Mouse (Mus musculus) megakaryocyte progenitor cell, adult 5-6 weeks (primary cell): Measurements from ENCODE around the gene Gm10972. TPM values are rescaled to one million over a fixed set of nuclear protein-coding genes. Genes with fewer than 3 reads are reported as not detected.
"Not testable (repeated sequence)": the region's sequence is repeated elsewhere in the genome, so short reads cannot be mapped to it uniquely, and the experiment has no call there.

Experiments
- ATAC-seq: replicated peaks from 2 replicates; pipeline ENCODE4 v1.8.0; 2016; ENCODE audit warnings: mild to moderate bottlenecking, moderate TSS enrichment, inconsistent platforms; ENCODE audit not compliant: poor library complexity
- total RNA-seq, 2 experiments: library from RNA; stranded (forward) in 1 of 2; stranded (reverse) in 1 of 2; fragments of 157-497, 149-512 nt in 1 of 2; fragments of 200-1000 nt in 1 of 2; gene quantifications; 2 replicates each; pipeline versions ENCODE4 v1.2.3 to v1.2.4; 2015 to 2017

Gm10972 gene
- not detected in 2 replicates for total RNA-seq (2015)
- not detected in 2 replicates for total RNA-seq (2017)

DNA sequence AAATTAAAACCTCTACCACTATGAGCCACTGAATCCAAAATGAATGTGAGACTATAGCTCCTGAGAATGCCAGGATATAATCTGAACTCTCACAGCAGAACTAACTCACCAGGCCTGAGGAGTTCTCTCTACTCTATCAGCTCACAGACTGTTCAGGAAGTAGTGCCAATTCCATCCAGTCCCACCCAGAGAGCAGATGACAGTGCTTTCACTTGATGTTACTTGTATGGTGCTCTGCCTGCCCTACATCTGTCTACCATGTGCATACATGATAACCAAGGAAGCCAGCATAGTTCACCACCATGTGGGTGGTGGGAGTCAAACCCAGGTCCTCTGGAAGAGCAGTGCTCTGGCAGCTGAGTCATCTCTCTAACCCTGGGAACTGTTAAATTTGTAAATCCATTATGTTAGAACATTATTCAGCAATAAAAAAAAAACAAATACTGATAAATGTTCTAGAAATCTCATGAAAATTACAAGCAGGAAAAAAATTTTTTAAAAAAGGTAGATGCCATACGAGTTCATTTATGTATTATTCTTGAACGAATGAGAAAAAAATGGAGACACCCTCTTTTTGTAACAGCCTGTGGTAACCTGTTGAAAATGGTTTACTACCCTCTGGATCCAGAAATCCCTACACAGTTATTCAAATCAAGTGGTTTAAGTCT, at the start of gene Gm10972:
TSS of gene Gm10972 (plus strand) at position 618 of the 668 bp plus-strand sequence.
- peak; percentile 64 for ATAC-seq

DNA sequence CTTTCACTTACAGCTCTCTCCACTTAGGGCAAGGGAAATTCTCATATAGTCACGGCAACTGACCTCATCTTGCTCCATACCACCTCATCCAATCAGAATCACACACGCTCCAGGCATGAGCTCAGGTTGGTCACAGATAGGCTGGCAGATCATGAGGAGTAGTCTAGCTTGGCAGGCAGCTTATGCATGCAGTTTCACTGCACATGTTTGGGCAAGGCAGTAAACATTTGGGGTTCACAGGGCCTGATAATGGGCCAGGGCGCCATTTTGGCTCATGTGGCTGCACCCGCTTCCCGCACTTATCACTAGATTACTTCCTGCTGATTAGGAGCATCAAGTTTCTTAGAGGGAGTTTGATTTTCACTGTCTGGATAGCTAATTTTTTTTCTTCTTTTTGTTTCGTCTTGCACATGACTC, 47.0 kb upstream of the Gm10972 start:
- ATAC-seq = peak; percentile 64

DNA sequence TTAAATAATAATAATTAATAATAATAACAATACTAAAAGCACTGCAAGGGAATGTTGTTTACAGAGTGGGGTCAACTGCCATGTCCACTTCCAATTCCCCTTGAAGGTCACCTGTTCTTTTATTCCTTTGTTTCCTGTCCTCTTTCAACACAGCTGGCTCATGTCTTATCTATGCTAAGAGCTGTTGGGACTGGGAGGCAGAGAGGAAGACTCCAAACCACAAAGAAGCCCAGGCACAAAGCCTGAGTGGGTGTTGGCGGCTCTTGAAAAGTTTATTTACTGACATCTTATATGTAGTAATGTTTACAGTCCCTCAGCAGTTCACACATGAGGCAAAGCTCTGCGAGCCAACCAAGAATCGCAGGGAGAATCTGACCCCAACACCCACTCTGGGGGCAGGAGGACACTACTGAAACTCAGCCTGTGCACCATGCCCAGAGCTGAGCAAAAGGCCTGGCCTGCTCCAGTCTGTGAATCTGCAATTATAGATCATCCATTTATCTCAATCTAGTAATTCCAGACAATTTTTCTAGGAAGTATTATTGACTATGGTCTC, 45.6 kb upstream of the Gm10972 start:
- peak; percentile 56 for ATAC-seq

DNA sequence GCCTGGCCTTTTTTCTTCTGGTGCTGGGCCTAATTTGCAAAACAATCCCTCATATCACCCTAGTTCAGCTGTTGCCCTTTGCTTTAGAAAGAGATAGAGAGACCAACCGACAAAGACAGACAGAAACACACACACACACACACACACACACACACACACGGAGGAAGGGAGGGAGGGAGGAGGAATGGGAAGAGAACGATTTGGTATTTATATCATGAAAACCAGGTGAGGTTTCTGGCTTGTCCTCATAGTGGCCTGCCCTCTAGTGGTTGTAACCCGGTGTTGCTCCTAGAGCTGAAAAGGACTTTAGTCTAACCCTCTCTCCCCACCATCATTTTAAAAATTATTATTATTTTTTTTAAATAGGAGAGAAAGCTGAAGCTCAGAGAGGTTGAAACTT, 41.0 kb upstream of the Gm10972 start:
- ATAC-seq = peak; percentile 93

DNA sequence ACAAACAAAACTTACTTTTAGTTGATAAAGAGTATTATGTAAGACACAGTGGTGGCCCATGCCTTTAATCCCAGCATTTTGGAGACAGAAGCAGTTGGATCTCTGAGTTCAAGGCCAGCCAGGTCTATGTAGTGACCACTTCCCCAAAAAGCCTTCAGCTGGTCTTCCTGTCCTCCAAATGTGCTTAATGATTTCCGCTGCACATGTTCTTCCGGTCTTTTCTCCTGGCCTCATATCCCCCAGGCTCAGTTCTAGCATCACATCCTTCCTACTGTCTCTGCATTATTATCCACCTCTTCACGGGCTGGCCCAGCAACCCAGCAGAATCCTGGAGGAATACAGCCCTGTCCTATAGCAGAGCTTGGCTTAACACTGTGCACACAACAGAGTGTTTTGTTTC, 33.3 kb upstream of the Gm10972 start:
- peak; percentile 77 for ATAC-seq

DNA sequence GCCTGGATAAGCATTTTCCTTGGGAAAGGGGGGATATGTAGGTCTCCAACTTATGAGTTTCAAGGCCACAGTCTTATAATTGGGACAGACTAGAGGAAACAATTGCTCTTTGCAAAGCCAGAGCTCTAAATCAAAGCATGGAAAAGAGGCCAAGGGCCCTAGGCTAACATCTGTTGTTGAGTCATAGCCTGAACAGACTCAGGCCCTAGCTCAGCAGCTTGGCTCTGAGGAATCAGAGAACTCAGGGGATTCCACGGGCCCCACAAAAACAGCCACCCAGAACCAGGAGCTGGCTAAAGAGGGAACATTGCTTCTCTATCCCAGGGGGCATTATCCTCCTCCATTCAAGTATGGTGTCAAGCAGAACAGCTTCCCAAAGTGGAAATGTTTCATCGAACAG, 32.3 kb upstream of the Gm10972 start:
- no peak for ATAC-seq

DNA sequence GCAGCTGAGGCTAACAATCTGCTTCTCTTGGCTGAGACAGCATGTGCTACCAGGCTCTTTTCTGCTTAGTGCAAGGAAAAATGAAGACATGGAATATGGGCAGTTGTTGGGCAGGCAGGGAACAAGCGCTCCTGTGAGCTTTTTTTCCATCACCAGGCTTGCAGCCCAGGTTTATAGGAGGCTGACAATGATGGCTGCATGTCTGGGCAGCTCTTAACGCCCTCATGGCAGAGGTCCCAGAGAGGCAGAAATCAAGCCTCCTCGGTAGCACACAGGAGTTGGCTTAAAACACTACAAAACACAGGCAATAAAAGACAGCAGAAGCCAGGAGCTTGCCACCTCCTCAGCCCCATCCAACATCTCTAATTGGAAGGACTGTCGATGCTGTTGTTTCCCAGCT, 31.6 kb upstream of the Gm10972 start:
- no peak for ATAC-seq

DNA sequence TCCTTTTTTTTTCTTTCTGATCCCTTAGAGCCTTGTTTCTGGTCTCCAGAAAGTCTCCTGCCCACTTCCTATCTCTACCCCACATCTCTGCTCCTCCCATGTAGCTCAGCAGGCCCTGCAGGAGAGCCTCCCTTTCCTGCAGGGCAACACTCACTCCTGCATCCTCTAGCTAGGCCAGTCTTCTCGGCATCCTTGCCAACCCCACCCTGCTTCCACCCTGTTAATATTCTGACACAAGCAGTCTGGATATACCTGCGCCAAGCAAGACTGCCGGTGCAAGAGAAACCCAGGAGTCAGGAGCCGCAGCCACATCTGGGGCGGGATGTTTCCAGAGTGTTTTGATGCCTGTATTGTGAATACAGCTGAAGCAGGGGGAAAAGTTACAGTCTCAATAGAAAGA, 31.1 kb upstream of the Gm10972 start:
- ATAC-seq = peak; percentile 29; the same call in 1 of the 2 replicates

DNA sequence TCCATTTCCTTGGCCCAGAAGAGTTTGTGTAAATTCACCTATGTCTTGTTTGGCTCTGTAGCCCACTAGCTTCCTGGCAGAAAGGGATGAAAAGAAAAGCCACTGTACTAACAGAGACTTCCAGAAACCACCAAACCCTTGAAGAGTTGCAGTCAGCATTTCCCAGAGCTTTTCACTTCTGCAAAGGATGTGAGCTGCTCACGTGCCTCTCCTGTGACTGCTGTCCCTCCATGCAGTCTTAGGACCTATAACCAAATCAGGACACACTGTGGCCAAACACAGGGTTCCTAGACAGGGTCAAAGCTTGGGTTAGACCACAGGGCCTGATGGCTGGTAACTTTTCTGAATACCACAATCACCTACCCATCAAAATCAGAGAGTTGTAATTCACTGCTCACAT, 30.6 kb upstream of the Gm10972 start:
- ATAC-seq = no peak

DNA sequence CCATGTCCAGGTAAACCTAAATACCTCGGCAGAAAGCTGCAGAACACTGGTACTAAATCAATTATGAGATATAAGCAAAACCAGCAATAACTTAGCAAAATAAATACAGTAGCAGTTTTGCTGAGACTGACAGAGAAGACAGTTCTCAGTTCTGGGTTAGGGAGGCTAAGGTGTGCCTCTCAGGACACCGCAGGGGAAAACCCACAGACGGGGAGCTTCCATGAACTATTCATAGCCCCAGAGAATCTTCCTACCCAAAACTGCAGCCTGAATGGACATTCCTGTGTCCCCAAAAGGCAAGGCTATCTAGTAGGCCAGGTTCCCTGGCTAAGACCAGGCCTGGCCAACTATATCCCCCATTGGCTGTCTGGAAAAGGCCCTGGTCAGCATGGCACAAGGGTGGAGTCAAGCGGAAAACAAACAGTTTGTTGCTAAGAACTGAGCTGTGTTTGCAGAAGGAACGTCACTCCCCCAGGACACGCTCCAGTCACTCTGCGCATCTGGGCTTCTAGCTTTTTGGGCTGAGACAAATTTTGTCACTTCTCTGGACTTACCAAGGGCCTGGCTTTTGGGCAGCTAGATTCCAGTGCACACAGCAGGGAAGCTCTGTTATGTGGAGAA, 29.5 kb upstream of the Gm10972 start:
- ATAC-seq = no peak

DNA sequence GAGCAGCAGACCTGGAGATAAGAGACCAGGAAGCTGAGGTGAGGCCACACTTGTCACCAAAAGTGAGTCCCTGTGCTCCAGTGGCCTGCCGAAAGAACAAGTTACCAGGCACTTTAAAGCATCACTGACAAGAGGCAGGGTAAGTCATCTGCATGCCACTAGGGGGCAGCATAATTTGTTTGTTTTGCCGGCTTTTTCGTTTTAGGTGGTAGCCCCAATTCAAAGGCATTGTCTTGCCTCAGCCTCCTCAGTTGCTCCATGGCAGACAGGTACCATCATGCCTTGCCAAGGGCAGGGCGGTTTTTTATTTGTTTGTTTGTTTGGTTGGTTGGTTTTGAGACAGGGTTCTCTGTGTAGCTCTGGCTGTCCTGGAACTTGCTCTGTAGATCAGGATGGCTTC, 26.2 kb upstream of the Gm10972 start:
- peak; percentile 76 for ATAC-seq

DNA sequence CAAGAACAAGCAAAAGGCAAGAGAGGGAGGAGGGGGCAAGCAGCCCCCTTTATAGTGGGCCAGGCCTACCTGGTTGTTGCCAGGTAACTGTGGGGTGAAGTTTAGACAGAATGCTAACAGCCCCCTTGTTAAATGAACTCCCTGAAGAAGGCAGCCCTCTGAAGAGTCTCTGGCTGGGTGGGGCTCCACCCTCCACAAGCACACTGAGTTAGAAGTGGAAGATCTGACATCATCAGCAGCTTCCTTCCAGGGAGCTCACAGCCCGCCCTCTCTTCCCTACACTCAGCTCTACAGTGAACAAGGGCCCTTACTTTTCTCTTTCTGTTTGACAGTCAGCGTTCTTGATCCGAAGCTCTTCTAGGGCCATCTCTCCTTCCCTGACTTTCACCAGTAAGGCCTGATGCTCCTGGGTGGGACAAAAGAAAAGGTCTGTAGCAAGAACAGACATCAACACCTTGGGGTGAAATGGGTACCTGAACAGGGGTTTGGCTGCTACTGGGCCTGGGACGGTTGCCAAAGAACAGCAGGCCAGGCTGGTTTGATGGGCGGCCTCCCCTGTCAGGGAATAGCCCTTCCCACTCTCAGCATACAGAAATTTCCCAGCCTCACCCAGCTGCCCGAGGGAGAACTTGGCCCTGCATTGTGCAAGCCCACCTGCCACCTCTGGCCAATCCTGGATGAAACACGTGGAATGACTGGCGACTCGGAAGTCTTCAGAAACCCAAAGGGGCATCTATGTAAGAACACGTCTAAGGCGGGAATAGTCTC, 21.0 kb upstream of the Gm10972 start:
- no peak for ATAC-seq

DNA sequence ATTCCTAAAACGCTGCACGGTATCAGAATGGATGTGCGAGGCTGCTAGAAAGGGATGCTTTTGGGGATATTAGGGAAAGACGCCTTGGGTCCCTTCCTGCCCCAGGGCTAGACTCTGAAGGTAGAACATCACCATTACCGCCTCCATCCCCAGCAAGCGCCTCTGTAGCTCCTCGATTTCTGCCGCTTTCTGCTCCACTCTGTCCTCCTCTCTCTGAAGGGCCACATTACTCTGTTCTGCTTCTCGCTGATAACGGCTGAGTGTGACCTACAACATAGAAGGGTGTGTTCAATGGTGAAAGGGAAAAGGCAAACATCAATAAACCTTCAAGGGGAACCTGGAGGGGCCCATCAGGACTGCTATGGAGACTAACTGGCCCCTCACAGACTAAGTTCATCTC, 20.4 kb upstream of the Gm10972 start:
- ATAC-seq = no peak

DNA sequence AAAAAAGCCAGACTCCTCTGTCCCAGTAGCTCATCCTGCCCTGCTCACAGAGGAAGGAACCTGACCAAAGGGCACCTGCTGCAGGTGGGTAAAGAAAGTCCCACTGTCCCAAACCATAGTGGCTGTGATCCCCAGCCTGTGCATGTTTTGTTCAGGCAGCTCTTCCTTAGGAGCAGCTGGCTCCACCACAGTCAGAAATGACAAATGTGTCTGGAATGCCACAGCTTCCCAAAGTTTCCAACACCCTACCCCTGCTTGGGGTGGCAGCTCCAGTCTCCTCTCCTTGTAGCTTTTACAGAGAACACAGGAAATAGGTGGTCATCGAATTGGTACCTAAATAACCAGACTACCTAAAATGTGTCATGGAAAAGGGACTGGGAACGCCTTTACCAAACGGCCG, 18.6 kb upstream of the Gm10972 start:
- no peak for ATAC-seq

DNA sequence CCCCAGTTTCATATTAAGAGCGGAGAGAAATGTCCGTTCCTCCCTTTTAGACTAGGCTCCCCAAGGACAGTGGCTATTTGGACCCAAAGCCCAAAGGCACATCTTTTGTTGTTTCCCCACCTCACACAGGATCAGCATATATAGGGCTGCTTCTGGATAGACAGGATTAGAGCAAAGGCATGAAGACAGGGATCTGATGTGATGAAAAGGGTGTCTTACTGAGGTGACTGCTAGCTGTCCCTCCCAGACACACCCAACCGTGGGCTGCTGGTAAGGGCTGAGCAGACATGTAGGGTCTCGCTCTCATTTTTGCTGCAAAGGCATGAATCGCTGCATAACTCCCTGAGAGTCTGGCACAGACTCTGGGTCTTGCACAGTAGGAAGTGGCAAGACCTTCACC, 14.2 kb upstream of the Gm10972 start:
- ATAC-seq = no peak

DNA sequence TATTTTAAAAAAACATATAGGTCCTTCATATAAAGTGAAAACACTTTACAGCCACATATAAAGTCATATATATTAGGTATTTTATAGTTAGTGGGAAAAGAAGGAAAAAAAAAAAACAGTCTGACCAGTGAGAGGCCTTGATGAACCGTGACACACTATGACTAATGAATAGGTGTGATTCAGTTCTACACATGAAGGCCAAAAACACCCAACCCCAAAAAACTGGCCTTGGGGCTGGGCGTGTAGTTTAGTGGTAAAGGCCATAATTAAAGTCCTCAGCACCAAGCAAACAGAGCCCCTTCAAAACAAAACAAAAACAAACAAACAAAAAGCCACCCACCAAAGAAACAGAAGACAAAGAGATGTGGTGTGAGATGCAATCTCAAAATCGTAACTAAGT, 13.0 kb upstream of the Gm10972 start:
- ATAC-seq = no peak

DNA sequence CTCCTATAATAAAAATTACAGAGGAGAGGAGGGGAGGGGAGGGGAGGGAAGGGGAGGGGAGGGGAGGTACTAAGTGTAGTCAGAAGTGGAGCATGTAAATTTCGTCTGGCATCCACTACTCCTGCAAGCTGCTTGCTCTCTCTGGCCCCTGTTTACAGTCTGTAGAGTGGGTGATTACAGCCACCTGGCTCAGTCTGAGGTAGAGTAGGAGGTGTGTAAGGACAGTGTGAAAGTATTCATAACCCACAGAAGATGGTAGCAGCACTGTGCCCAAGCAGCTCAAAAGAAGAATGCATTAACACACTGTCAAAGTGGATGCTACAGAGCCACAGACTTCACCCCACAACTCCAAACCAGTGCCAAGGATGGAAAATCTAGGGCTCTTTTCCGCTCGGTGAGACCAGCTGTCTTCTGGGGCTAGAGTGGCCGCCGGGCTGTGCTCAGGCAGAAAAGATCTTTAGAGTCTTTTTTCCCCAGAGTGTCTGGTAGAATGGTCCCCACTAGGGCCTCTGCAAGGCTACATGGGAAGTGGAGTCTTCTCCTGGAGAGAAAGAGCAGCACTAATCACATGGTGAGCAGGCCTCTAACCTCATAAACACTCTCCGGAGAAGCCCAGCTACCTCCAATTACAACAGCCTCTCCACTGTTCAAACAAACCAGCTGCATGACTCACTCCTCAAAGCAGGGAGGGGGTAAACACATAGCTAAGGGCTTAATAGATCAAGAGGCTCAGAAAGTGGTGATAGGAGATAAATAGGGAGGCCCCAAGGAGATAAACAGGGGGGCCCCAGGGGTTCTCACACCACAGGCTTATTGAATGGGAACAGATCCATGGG, 6.1 kb downstream of the Gm10972 start:
- ATAC-seq = peak; percentile 44; the same call in 1 of the 2 replicates

DNA sequence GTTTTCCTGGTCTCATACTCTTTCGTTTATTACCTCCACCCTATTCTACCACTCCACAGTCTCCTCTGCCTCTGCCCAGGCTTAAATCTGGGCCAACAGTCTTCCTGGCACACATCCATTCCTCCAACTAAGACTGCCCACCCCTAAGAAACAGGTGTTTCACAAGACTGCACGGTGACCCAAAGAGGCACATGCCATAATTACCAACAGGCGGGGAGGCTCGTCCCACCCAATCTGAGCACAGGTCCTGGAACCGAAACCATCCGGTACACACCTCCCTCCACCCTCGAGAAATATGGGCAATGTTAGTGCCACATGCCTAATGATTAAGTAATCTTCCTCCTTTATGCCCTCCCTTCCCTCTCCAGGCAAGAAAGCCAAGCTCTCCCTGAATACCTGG, 7.5 kb downstream of the Gm10972 start:
- ATAC-seq = no peak

DNA sequence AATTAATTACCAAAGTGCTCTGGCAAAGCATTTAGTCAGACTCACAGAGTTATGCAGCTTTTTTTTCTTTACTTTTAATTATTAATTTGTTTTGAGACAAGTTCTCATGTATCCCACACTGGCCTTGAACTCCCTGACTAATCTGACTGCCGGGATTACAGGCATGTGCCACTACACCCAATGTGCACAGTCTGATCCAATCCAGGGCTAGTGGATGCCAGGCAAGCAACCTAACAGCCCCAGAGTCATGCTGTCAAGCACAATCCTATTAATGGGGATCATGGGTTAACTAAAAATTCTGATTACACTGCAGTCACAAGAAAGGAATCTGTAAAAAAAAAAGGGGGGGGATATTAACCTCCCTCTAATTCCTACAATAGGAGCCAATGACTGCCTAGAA, 11.1 kb downstream of the Gm10972 start:
- not testable (repeated sequence) for ATAC-seq

DNA sequence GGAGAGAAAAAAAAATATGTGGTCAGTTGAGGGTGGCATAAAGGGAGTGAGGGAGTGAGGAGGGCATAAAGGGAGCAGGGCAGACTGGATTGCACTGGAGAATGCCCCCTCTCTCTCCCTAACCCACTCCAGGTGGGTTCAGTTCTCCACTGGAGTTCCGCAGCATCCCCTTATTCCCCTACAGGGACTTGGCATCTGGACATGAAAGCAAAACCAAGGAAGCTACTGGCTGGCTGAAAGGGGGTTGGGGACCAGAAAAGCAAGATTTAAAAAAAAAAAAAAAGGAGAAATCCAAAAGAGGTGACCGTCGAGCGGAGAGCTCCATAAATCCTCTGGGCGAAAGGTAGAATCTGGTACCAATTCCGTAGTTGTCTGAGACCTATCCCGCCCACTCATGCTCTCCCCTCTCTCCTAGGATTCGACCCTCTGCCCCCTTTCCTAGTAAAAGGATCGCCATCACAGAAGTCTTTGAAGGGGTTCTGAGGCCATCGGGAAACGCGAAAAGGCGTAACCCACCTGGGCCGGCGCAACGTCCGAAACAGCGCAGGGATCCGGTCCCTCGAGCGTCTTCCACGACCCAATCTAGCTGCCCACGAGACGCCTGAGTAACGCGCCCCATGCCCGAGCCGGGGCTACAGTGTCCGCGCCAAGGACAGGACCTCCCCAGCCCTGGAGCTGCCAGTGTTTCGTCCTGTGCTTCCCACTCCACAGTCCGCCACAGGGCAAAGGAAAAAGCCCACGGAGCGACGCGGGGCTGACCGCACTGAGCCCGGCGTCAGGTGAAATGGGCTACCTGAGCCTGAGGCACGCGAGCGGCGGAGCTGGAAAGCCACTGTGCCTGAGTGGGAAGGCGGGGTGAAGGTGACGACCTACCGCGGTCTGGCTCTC, 15.2 kb downstream of the Gm10972 start:
- ATAC-seq = peak; percentile 14
